Mouse (Mus musculus) forebrain, embryonic 11.5 days (tissue): ENCODE measurements at regions not wholly inside any gene's neighbourhood (a gene's known extent, or its start where the extent isn't known, plus 50 kb on each side); places are given as distances from the start of the nearest gene placed in this dataset.

ENCODE experiments used
- ATAC-seq: fragments of 200-750 bp; cut with Nextera tagmentation; replicated peaks from 2 replicates; pipeline ENCODE4 v1.8.0; 2017; ENCODE audit warnings: moderate TSS enrichment; ENCODE audit not compliant: low FRiP score
- DNase-seq: peaks from one replicate; pipeline ENCODE4 v3.0.0-alpha.2; 2017; ENCODE audit warnings: low spot score
- H3K27ac ChIP-seq: fragments of 300-500 bp; sonication (generic); 2 replicates; pipeline ENCODE4 v1.5.1; 2014; ENCODE audit warnings: low read depth, low read length
- H3K27me3 ChIP-seq: fragments of 300-500 bp; sonication (generic); 2 replicates; pipeline ENCODE4 v1.6.1; 2014; ENCODE audit warnings: mild to moderate bottlenecking, low read length, mixed read lengths; ENCODE audit not compliant: control insufficient read depth, insufficient read depth
- H3K36me3 ChIP-seq: fragments of 300-500 bp; sonication (generic); 2 replicates; pipeline ENCODE4 v1.6.1; 2014; ENCODE audit warnings: mild to moderate bottlenecking, low read length, moderate library complexity, mixed read lengths; ENCODE audit not compliant: control insufficient read depth, insufficient read depth
- H3K4me1 ChIP-seq: fragments of 300-500 bp; sonication (generic); replicated peaks from 2 replicates; pipeline ENCODE4 v1.6.1; 2014; ENCODE audit warnings: low read length, mixed read lengths; ENCODE audit not compliant: control insufficient read depth, insufficient read depth
- H3K4me2 ChIP-seq: fragments of 300-500 bp; sonication (generic); 2 replicates; pipeline ENCODE4 v1.6.1; 2014; ENCODE audit warnings: low read depth, mild to moderate bottlenecking, low read length, moderate library complexity, mixed read lengths; ENCODE audit not compliant: severe bottlenecking
- H3K4me3 ChIP-seq: fragments of 300-500 bp; sonication (generic); 2 replicates; pipeline ENCODE4 v1.5.1; 2014; ENCODE audit warnings: low read depth, low read length
- H3K9ac ChIP-seq: fragments of 300-500 bp; sonication (generic); 2 replicates; pipeline ENCODE4 v1.6.1; 2014; ENCODE audit warnings: low read length
- H3K9me3 ChIP-seq: fragments of 300-500 bp; sonication (generic); 2 replicates; pipeline ENCODE4 v1.6.1; 2016; ENCODE audit warnings: low read length, mixed read lengths; ENCODE audit not compliant: control insufficient read depth
- WGBS: fragments of 180-500 bp; shearing (Covaris S2); extraction: QIAGEN DNeasy Blood & Tissue Kit; methylation state at CpG from one replicate; pipeline ENCODE4 v1.1.7; 2014; 5-methylcytosine and 5-hydroxymethylcytosine counted together

DNA sequence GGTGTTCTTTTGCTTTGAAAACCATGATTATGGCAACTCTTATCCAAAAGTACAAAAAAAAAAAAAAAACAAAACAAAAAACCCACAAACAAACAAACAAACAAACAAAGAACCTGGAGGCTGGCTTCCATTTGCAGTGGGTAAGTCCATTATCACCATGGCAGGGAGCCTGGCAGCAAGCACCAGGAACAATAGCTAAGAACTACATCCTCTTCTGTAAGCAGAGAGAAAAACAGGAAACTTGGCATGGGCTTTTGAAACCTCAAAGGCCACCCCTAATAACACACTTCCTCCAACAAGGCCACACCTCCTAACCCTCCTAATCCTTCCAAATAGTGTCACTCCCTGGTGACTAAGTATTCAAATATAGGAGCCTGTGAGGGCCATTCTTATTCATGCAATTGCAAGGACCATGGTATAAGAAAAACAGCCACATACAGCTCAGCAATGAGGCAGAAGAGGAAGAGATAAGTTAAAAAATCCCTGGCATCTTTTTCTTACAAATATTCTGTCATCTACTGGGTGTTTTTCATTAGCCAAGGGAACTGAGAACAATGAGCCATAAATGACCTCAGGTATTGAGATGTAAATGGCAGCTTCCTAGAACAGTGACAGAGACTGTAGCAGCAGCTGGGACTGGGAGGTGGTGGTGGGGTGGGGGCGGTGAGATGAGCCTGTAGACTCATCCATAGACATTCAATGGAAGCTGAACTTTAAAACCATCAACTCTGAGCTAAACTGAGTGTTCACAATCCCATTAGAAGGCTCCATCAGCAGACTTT lies 477.3 kb upstream of the Gcfc2 start:
- no peak for DNase-seq
- Histone ChIP-seq H3K27me3 (no peaks in the 10 kb centered on the region), H3K36me3 (no peaks in the 10 kb centered on the region), H3K9me3 (no peaks in the 10 kb centered on the region), H3K4me1 (no peaks in the 10 kb centered on the region), H3K27ac (no peak overlapping the region), H3K9ac (no peak overlapping the region), H3K4me2 (no peak overlapping the region), H3K4me3 (no peak overlapping the region)
- WGBS = 83% methylated on average over 1 of the region's 1 CpGs
- no peak for ATAC-seq

DNA sequence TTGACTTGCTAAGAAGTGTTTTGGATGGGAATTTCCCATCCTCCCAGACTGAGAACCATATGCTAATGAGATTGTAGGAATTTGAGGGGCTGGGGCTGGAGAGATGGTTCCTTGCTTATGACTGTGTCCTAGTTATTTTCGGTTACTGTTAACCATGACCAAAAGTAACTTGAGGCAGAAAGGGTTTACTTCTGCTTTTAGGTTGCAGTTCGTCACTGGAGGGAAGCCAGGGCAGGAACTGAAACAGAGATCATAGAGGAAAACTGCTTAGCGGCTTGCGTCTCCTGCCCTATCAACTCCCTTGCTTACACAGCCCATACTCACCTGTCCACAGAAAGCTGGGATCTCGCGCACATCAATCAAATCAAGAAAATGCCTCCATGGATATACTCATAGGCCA lies 475.8 kb upstream of the Gcfc2 start:
- Histone ChIP-seq H3K27me3 (no peaks in the 10 kb centered on the region), H3K9ac (no peak overlapping the region), H3K4me3 (no peak overlapping the region), H3K36me3 (no peaks in the 10 kb centered on the region), H3K4me2 (no peak overlapping the region), H3K4me1 (no peaks in the 10 kb centered on the region), H3K9me3 (no peaks in the 10 kb centered on the region), H3K27ac (no peak overlapping the region)
- ATAC-seq = no peak
- no peak for DNase-seq
- WGBS = 94% methylated on average over 6 of the region's 6 CpGs

DNA sequence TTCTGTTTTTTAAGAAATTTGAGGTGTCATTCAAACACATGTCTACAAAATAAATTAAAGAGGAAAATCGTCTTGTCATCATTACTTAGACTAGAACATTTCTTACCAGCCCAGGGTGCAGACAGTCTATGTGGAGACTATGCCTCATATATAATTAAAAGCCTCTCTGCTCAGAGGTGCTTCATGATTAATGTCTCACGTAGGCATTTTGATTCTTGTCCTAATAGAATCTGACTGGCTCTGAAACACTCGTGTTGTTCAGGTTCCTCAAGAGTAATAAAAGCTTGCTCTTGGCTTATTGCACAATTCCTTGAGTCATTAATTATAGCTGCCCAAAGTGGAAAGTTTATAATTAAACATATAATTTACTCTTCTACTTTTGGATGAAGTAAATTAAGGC lies 475.1 kb upstream of the Gcfc2 start:
- H3K9ac ChIP-seq = no peak overlapping the region

DNA sequence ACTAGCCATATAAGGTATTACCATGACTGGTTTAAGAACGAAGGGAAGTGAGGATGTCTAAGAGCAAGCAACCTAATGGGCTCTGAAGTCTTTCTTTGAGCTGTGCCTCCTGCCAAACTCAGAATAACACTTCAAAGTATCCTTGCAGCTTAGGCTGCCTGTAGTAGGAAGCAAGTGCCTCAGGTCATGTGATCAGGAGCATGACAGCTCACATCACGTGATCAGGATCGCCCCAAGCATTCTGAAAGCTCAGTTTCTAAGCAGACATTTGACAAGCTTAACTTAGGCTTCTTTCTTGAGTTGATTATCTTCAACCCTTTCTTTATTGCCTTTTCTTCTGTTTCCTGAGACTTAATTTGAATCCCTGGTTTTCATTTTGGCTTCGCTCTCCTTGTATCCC lies 462.4 kb upstream of the Gcfc2 start:
- Histone ChIP-seq H3K27me3 (no peaks in the 10 kb centered on the region), H3K36me3 (no peaks in the 10 kb centered on the region), H3K9me3 (no peaks in the 10 kb centered on the region), H3K4me3 (no peak overlapping the region), H3K4me2 (no peak overlapping the region), H3K9ac (no peak overlapping the region), H3K4me1 (no peaks in the 10 kb centered on the region), H3K27ac (no peak overlapping the region)
- no peak for DNase-seq
- ATAC-seq = no peak
- WGBS = 77% methylated on average over 4 of the region's 4 CpGs

More for the DNA sequence above, 475.1 kb upstream of the Gcfc2 start:
- Histone ChIP-seq H3K27me3 (no peaks in the 10 kb centered on the region), H3K4me2 (no peak overlapping the region), H3K27ac (no peak overlapping the region), H3K4me1 (no peaks in the 10 kb centered on the region), H3K9me3 (no peaks in the 10 kb centered on the region), H3K4me3 (no peak overlapping the region), H3K36me3 (no peaks in the 10 kb centered on the region)
- DNase-seq (no peak), ATAC-seq (no peak)
- 79% methylated on average over 3 of the region's 3 CpGs for WGBS

DNA sequence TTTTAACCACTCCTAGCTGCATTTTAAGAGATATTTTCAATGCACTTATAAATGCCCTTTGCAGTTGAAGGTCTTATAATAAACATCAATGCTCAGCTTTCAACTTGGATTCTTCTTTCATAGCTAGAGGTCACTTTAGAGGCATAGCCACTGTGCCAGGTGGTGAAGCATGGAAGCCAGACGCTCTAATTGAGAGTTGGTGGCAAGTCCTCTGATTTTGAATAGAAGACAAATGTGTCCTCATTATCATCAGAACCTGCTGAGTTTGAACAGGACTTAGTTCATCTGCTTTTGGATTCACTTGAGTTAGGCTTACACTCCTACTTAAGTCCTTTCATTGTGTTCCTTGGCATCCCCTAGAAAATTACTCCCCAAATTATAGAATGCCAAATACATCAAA lies 459.0 kb upstream of the Gcfc2 start:
- no peak overlapping the region for H3K9ac ChIP-seq
- no peaks in the 10 kb centered on the region for H3K4me1 ChIP-seq
- H3K27ac ChIP-seq = no peak overlapping the region
- DNase-seq (no peak), ATAC-seq (no peak)
- H3K27me3 ChIP-seq = no peaks in the 10 kb centered on the region
- WGBS = 83% methylated on average over 1 of the region's 1 CpGs
- no peak overlapping the region for H3K4me2 ChIP-seq
- no peak overlapping the region for H3K4me3 ChIP-seq
- H3K9me3 ChIP-seq = no peaks in the 10 kb centered on the region
- H3K36me3 ChIP-seq = no peaks in the 10 kb centered on the region

DNA sequence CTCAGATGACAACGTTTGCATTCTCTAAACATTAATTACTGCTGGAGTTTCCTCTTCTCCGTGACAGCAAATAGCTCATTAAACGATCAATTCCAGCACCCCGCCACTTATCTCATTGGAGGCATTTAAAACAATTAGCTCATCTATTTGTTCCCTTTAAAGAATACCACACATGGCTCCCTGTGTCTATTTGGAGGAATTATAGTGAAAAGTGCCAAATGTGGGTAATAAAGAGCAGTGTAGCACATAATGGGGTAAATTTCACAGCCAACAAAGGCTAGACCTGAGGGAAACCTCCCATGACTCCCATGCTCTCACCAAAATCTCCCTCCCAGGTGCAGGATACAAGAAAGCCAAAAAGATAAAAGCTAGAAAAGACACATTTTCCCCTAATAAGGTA lies 456.9 kb upstream of the Gcfc2 start:
- DNase-seq (no peak), ATAC-seq (no peak)
- Histone ChIP-seq H3K27ac (no peak overlapping the region), H3K4me2 (no peak overlapping the region), H3K9me3 (no peaks in the 10 kb centered on the region), H3K9ac (no peak overlapping the region), H3K36me3 (no peaks in the 10 kb centered on the region), H3K4me1 (no peaks in the 10 kb centered on the region), H3K27me3 (no peaks in the 10 kb centered on the region), H3K4me3 (no peak overlapping the region)
- WGBS = 44% methylated on average over 4 of the region's 4 CpGs

DNA sequence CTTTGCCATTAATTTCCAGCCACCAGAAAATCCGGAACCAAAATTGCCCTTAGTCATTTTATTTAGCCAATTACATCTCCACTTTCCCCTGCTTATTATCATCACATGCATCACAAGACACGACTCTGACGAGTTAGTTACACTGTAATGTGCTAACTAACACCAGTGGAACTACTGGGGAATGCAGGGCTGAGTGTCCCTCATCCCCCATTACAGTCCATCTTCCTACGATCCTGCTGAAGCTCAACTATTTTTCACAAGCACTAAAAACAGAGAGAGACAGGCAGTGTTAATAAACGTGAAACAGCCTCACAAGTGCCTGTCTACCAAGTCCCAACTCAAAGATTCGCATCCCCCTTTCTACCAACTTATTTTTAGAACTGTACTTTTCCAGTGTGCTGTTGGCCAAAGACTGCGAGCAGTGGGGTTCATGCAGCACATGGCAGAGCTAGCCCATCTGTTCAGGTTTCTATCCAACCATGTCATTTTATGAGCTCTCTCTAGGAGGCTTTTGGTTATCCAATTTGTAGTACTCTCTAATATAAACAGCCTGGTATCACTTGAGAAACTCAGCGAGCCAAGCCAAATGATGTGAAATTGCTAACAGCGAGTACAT lies 452.0 kb upstream of the Gcfc2 start:
- Histone ChIP-seq H3K9ac (no peak overlapping the region), H3K4me2 (no peak overlapping the region)
- WGBS = 85% methylated on average over 9 of the region's 9 CpGs

DNA sequence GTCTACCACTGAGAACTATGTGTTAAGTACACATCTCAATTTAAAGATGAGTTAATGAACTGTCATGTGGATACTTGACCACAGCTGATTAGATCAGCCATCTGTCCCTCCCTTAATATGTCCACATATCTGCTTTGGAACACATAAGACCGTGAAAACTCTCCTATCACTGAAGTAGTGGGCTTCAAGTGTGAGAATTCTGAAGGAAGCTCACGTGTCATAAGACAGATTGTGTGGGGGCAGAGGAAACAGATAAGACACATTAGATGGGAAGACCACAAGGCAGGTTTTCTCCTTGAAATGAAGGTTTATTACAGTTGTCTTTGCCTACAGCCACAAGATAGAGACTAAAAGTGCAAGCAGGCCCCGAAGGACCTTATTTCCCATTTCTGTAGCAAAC lies 451.0 kb upstream of the Gcfc2 start:
- 87% methylated on average over 3 of the region's 3 CpGs for WGBS
- no peak overlapping the region for H3K27ac ChIP-seq
- H3K9ac ChIP-seq = no peak overlapping the region
- no peaks in the 10 kb centered on the region for H3K9me3 ChIP-seq
- no peak overlapping the region for H3K4me3 ChIP-seq
- H3K4me1 ChIP-seq = no peaks in the 10 kb centered on the region
- H3K27me3 ChIP-seq = no peaks in the 10 kb centered on the region
- H3K36me3 ChIP-seq = no peaks in the 10 kb centered on the region
- ATAC-seq = no peak
- H3K4me2 ChIP-seq = no peak overlapping the region
- DNase-seq = no peak

More for the DNA sequence above, 452.0 kb upstream of the Gcfc2 start:
- Histone ChIP-seq H3K4me3 (no peak overlapping the region), H3K9me3 (no peaks in the 10 kb centered on the region), H3K27me3 (no peaks in the 10 kb centered on the region), H3K4me1 (no peaks in the 10 kb centered on the region), H3K36me3 (no peaks in the 10 kb centered on the region), H3K27ac (no peak overlapping the region)
- DNase-seq (no peak), ATAC-seq (no peak)

DNA sequence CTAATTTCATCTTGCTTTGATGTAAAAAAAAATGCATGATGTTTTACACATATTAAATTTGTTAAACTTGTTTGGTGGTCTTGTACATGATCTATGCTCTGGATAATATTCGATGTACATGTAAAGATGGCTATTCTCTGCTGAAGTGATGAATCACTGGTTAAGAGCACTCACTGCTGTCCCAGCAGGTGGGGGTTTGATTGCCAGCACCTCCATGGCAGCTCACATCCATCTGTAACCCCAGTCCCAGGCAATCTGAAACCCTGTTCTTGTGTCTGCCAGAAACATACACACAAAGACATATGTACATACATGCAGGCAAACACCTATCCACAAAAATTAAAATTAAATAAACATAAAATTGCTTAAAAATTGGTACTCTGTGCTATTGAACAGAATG lies 448.7 kb upstream of the Gcfc2 start:
- DNase-seq = no peak
- no peak for ATAC-seq
- no peaks in the 10 kb centered on the region for H3K4me1 ChIP-seq
- WGBS = 91% methylated on average over 1 of the region's 1 CpGs
- no peaks in the 10 kb centered on the region for H3K9me3 ChIP-seq
- no peaks in the 10 kb centered on the region for H3K36me3 ChIP-seq
- H3K4me2 ChIP-seq = no peak overlapping the region
- no peak overlapping the region for H3K4me3 ChIP-seq
- H3K9ac ChIP-seq = no peak overlapping the region
- H3K27ac ChIP-seq = no peak overlapping the region
- no peaks in the 10 kb centered on the region for H3K27me3 ChIP-seq
